Mouse (Mus musculus): Measurements from ENCODE around the gene Slc35g2.
A peak's percentile ranks its signal among the peaks of the same experiment; 100 is the strongest.

Gene Slc35g2

GRCm38 (mm10) chr9:100570626-100571233, at the start of gene Slc35g2:
TSS of gene Slc35g2 (minus strand) at chr9:100571090.
- DNase-seq: peak; percentile 69 to 80

DNA sequence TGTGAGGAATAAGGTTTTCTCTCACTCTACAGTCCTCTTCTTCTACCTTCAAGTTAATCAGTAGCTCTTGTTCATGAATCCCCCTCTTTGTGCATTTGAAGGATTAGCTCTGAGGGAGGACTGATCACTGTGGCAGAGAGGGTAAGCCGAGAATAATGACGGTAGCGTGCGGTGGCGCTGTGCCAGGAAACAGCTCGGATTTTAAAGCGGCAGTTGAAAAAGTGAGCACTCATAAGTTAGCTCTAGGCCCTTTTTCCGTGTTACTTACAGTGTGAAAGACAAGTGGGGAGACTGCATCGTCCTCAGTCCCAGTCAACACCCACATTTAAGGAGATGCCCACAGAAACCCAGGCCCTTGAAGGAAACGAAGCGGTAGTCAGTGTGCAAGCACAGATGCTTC, 46.1 kb upstream of the Slc35g2 start:
- peak; percentile 42 to 46 for DNase-seq

DNA sequence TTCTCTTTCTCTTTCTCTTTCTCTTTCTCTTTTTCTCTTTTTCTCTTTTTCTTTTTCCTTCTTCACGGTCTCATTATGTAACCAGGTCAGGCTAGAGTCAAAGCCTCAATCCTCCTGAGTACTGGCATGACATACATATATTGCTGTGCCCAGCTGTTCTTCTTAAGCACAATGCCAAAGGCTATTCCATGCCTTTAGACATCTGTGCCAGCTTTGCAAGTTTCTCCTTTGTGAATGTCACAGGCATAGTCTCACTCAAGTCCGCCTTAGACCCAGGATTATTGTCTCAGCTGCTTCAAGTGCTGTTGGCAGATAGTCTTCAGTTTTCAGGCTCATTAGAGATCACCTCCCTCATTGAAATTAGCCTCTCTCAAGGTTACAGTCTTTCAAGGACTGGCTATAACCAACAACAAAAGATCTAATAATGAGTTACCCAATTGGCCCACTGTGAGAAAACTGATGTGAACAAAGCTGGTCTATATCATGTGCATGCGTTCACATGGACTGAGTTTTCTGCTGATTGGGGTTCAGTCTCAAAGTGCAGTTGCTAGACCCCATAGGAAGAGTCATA, 42.7 kb upstream of the Slc35g2 start:
- DNase-seq: no peak

GRCm38 (mm10) chr9:100605985-100606554, 35.2 kb upstream of the Slc35g2 start:
- peak; percentile 28 to 71 for DNase-seq

- no peak for DNase-seq
Measured at GRCm38 (mm10) chr9:100605522-100605921, 34.6 kb upstream of the Slc35g2 start.

DNA sequence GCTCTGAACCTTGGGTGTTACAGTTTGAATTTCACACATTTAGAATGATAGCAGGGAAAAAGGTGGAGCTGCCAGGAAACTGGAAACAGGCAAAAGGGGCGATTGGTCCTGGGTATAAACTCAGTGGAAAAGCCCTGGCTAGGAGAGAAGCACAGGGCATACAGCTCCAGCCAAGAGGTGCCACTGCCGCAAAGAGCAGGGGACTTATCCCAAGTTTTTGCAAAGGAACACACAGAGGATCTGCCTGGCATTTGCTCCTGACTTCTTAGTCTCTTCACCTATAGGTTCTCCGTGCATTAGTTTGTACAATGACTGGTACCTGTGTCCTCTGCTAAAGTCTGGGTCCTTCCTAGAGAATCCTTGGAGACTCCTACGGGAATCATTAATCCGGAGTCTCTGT, 32.3 kb upstream of the Slc35g2 start:
- no peak for DNase-seq

GRCm38 (mm10) chr9:100602130-100602529, 31.2 kb upstream of the Slc35g2 start:
- no peak for DNase-seq

DNA sequence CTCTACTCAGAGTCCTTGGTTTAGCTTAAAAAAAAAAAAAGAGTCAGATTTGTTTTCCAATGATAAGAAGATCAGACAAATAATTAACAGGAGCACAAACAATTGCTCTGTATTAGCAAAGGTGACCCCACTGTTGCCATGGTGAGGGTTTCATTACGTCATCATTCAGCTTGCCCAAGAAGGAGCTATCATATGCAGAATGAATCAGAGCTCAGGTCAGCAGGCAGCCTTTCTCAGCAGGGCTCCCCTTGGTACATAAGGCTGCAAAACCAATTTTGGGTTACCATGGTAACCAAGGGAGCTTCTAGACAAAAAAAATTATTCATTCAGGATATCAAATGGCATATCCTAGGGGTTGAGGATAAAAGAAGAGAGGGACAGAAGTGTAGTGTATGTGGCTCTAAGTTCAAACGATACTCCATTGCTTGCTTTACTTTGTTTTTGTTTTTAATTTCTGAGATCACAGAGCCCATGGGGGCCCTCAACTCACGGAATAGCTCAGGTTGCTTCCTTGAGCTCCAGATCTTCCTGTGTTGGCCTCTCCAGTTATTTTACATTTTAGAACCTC, 29.0 kb upstream of the Slc35g2 start:
- no peak for DNase-seq

DNA sequence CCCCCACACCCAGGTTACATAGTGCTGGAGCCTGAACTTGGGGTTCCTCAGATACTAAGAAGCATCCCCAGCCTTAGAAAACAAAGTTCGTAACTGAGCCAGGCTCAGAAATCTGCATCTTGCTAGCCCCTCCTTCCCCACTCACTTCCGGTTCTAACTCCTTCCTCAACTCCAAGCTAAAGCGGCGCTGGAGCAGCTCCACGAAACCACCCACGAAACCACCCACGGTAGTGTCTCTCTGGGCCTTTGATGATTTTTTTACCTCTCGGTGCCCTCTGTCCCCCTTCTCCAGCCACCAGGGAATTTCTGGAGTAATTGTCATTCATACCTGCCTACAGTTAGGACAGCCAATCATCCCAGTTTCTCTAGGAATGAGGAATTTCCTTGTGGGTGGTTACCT, 26.7 kb upstream of the Slc35g2 start, which contains the start of gene Stag1:
Stag1 (plus strand) TSS at position 253 of the 400 bp plus-strand sequence.
- DNase-seq: no peak

- no peak for DNase-seq
Measured at GRCm38 (mm10) chr9:100596317-100596716, 25.4 kb upstream of the Slc35g2 start.

DNA sequence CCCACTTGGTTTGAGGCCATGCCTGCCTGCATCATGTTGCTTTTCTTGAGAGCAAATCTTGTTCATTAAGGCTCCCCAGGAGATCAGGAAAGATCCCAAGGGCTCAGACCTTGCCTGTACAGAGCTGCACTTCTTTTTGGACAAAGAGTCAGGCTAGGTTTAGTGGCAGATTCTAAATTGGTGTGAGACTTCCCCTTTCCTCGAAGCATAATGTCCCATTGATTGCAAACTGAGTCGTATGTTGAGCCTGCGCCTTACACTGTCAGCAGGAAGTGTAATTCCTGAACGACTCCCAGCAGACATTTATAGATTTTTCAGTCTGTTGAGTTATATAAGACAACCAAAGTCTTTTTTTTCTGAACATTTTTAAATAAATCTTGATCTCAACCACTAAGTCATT, 19.6 kb upstream of the Slc35g2 start:
- DNase-seq: no peak

GRCm38 (mm10) chr9:100584031-100584430, 13.1 kb upstream of the Slc35g2 start:
- DNase-seq: no peak

DNA sequence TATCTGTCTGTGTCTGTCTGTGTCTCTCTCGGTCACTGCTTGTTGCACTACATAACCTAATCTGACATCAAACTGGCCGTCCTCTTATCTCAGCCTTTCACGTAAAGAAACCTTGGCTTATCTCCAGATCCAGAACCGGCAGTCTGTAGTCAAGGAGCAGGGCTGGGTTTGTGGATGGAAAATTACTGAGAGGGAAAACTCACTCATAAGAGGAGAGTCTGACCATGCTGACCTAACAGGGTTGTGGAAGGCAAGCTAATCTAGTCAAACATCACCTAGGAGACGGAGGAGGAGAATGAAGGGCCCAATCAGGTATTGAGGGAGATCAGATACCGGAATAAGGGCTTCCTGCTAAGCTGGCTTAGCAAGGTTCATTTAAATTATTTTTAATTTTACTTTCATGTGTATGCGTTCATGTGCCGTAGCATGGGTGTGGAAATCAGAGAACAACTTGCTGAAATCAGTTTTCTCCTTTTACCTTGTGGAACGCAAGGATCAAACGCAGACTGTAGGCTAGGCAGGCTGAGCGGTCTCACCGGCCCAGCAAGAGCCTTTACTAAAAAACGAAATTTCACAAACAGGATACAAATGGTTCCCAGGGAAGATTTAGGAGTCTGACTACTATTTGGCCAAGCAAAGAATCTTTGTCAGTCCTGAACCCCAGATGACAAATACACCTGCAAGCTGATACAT, 12.1 kb upstream of the Slc35g2 start:
- peak in 1 of 2 experiments; percentile 19 for DNase-seq

GRCm38 (mm10) chr9:100581543-100582492, 10.9 kb upstream of the Slc35g2 start:
- DNase-seq: peak in 1 of 2 experiments; percentile 31

- DNase-seq: no peak
Measured at GRCm38 (mm10) chr9:100580196-100580740, 9.4 kb upstream of the Slc35g2 start.

- no peak for DNase-seq
Measured at GRCm38 (mm10) chr9:100573942-100574341, 3.1 kb upstream of the Slc35g2 start.

DNA sequence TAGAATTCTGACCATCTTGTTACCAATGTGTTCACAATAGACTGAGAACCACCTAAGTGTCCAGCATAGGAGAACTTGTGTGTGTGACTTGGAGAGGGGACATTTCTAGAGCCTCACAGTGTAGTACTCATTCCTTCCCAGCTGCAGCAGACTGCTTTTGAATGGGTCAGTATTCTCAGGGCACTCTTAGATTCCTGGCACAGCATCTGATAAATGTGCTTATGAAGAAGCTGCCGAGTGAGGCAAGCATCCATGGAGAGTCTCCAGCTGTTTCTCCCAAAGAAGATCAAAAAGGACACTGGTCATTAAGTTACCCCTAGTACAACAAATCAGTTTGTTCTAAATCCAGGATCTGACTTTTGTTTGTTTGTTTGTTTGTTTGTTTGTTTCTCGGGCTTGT, 2.4 kb upstream of the Slc35g2 start:
- peak in 1 of 2 experiments; percentile 38 for DNase-seq

DNA sequence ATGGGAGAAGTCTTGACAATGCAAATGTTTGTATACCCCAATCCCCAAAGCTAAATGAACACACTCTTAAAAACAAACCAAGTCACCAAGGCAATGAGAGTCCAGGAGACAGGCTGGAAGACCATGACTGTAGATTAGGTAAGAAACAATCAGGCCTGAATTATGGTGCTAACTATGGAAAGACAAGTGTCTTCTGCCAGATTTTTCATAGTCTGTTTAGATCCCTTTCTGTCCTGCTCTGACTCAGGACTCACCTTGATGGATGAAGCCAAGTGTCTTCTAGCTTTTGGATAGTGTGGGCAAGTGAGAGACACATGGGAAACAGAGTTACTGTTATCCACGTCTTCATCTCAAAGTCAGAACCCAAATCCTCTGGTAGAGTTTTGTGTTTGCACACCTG, 621 bp upstream of the Slc35g2 start:
- no peak for DNase-seq

- peak; percentile 72 to 79 for DNase-seq
Measured at GRCm38 (mm10) chr9:100569798-100570625, 878 bp downstream of the Slc35g2 start.

- DNase-seq: no peak
Measured at GRCm38 (mm10) chr9:100560251-100560890, 10.5 kb downstream of the Slc35g2 start.

Data from lung, postnatal 4 days (tissue).